Mouse (Mus musculus): ENCODE data around the gene Ccdc60. TPM values are rescaled to one million over a fixed set of nuclear protein-coding genes. Genes with fewer than 3 reads are reported as not detected.

Gene Ccdc60
- polyA plus RNA-seq, 1 experiment from 2014 or later: 2.0 TPM

DNA sequence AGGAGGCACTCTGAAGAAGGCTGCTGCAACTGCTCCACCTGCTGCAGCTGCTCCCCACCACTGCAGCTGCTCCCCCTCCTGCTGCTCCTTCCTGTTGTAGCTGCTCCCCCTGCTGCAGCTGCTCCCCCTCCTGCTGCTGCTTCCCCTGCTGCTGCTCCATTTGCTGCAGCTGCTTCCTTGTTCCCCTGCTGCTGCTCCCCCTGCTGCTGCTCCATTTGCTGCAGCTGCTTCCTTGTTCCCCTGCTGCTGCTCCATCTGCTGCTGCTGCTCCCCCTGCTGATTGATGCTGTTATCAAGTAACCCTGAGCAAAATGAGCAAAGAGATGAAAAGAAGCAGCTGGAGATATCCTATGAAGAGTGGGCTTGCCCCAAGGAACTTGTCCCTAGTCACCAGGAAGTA lies 8.3 kb downstream of the Ccdc60 start:
- no peak overlapping the region for H3K9ac ChIP-seq (ENCODE audit: low read length)
- H3K36me3 ChIP-seq (ENCODE audit: control insufficient read depth, insufficient read depth, low read length): no peaks in the 10 kb centered on the region
- H3K4me2 ChIP-seq (ENCODE audit: low read length): no peak overlapping the region
- ATAC-seq (replicated peaks; ENCODE audit: low FRiP score, low TSS enrichment, low read depth) (no peak), DNase-seq (ENCODE audit: low spot score) (no peak)
- no peaks in the 10 kb centered on the region for H3K4me1 ChIP-seq (replicated peaks; ENCODE audit: control insufficient read depth, insufficient read depth, low read length)
- H3K4me3 ChIP-seq (ENCODE audit: low read depth, low read length): no peak overlapping the region
- no peaks in the 10 kb centered on the region for H3K27me3 ChIP-seq (replicated peaks; ENCODE audit: control insufficient read depth, insufficient read depth, low read length)
- no peak overlapping the region for H3K27ac ChIP-seq (ENCODE audit: low read depth)
- peaks cover 4% of the 10 kb centered on the region for H3K9me3 ChIP-seq (ENCODE audit: control insufficient read depth, low read length)

DNA sequence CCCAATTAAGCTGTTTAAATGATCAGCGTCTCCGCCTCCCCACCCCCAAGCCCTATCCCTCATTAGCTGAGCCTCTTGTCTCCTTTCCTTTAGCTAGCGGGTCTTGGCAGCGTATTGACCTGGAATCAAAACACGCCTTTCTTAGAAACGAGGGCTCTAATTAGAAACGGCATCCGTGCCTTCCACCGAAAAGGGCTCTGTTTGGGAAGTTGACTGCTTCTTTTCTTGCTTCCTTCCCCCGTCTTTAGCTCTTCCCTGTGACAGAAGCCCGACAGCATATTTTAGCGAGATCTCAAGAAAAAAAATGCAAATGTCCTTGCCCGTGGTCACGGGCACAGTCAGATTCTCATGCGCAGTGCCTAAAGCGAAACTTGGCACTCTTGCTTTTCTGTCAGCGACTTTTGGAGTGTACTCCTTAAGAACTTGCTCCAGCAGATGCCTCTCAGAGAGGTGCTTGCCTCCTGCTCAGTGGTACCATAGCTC lies 10.3 kb downstream of the Ccdc60 start:
- peaks cover 4% of the 10 kb centered on the region for H3K9me3 ChIP-seq (ENCODE audit: control insufficient read depth, low read length)
- no peak overlapping the region for H3K4me2 ChIP-seq (ENCODE audit: low read length)
- H3K27me3 ChIP-seq (replicated peaks; ENCODE audit: control insufficient read depth, insufficient read depth, low read length): no peaks in the 10 kb centered on the region
- H3K36me3 ChIP-seq (ENCODE audit: control insufficient read depth, insufficient read depth, low read length): no peaks in the 10 kb centered on the region
- H3K9ac ChIP-seq (ENCODE audit: low read length): no peak overlapping the region
- H3K27ac ChIP-seq (ENCODE audit: low read depth): no peak overlapping the region
- ATAC-seq (replicated peaks; ENCODE audit: low FRiP score, low TSS enrichment, low read depth) (no peak), DNase-seq (ENCODE audit: low spot score) (no peak)
- 92% methylated on average over 17 of the region's 17 CpGs for WGBS
- peaks cover 14% of the 10 kb centered on the region; the same call in 1 of the 2 replicates for H3K4me1 ChIP-seq (replicated peaks; ENCODE audit: control insufficient read depth, insufficient read depth, low read length)
- H3K4me3 ChIP-seq (ENCODE audit: low read depth, low read length): no peak overlapping the region

DNA sequence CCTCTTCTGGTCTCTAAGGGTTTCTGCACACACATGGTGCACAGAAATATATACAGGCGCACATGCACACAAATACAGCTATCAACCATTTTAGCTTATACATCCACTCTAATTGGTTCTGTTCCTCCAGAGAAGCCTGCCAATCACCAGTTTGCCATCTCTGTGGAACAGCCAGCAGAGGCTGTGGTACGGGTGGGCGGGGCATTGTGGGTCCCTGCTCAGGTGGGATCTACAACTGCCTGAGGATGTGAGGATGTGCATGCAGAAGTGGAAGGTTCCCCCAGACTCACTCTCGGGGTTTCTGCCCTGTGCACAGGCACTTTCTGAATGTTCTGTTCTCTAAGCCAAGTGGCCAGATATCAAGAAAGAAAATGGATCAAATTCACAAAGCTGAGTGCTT lies 10.8 kb downstream of the Ccdc60 start:
- Histone ChIP-seq H3K9me3 (ENCODE audit: control insufficient read depth, low read length) (peaks cover 4% of the 10 kb centered on the region), H3K4me3 (ENCODE audit: low read depth, low read length) (no peak overlapping the region), H3K9ac (ENCODE audit: low read length) (no peak overlapping the region), H3K27ac (ENCODE audit: low read depth) (no peak overlapping the region), H3K4me1 (replicated peaks; ENCODE audit: control insufficient read depth, insufficient read depth, low read length) (peaks cover 14% of the 10 kb centered on the region; the same call in 1 of the 2 replicates), H3K27me3 (replicated peaks; ENCODE audit: control insufficient read depth, insufficient read depth, low read length) (no peaks in the 10 kb centered on the region), H3K4me2 (ENCODE audit: low read length) (no peak overlapping the region), H3K36me3 (ENCODE audit: control insufficient read depth, insufficient read depth, low read length) (no peaks in the 10 kb centered on the region)
- no peak for DNase-seq (ENCODE audit: low spot score)
- 94% methylated on average over 4 of the region's 4 CpGs for WGBS
- ATAC-seq (replicated peaks; ENCODE audit: low FRiP score, low TSS enrichment, low read depth): no peak

DNA sequence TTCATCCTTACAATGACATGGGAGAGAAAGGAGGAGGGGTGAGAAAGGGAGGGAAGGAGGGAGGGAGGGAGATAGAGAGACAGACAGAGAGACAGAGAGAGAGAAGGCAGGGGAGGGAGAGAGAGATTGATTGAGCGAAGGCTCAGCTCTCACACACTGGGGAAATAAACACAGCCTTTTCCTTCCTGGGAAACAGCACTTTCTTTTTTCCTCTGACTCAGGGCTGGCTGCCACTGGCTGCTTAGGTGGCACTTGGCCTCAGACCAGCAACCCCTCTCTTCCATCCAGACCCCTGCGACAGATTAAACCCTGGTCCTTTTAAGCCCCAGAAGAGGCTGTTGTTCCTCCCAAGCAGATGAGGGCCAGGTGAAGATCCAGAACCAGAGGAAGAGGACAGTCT lies 14.0 kb downstream of the Ccdc60 start:
- DNase-seq (ENCODE audit: low spot score) (no peak), ATAC-seq (replicated peaks; ENCODE audit: low FRiP score, low TSS enrichment, low read depth) (no peak)
- no peak overlapping the region for H3K9ac ChIP-seq (ENCODE audit: low read length)
- peaks cover 14% of the 10 kb centered on the region; the same call in 1 of the 2 replicates for H3K4me1 ChIP-seq (replicated peaks; ENCODE audit: control insufficient read depth, insufficient read depth, low read length)
- no peaks in the 10 kb centered on the region for H3K27me3 ChIP-seq (replicated peaks; ENCODE audit: control insufficient read depth, insufficient read depth, low read length)
- WGBS: 40% methylated on average over 2 of the region's 2 CpGs
- no peak overlapping the region for H3K4me2 ChIP-seq (ENCODE audit: low read length)
- H3K9me3 ChIP-seq (ENCODE audit: control insufficient read depth, low read length): peaks cover 4% of the 10 kb centered on the region
- H3K4me3 ChIP-seq (ENCODE audit: low read depth, low read length): no peak overlapping the region
- no peaks in the 10 kb centered on the region for H3K36me3 ChIP-seq (ENCODE audit: control insufficient read depth, insufficient read depth, low read length)
- 0 out of 2 replicates have a peak overlapping the region, but pooled peaks have one; percentile 38 for H3K27ac ChIP-seq (ENCODE audit: low read depth)

DNA sequence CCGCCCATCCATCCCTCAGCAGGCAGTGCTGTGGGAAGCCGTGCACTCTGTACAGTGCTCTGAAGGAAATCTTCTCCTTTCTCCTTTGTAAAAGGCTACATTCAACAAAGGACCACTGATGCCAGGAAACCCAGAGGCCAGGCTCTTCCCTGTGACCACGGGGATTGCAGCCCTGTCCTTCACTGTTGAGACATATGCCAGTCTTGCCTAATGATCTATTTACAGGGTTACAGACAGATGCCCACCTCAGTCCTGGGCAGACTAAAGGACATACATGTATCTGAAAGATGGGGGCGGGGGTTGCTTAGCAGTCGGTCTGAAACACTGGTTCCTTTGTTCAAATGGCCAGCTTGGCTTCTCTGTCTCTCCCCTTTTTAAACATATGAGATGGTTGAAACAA lies 14.4 kb downstream of the Ccdc60 start:
- no peaks in the 10 kb centered on the region for H3K36me3 ChIP-seq (ENCODE audit: control insufficient read depth, insufficient read depth, low read length)
- 0 out of 2 replicates have a peak overlapping the region, but pooled peaks have one; percentile 38 for H3K27ac ChIP-seq (ENCODE audit: low read depth)
- peaks cover 4% of the 10 kb centered on the region for H3K9me3 ChIP-seq (ENCODE audit: control insufficient read depth, low read length)
- ATAC-seq (replicated peaks; ENCODE audit: low FRiP score, low TSS enrichment, low read depth): no peak
- no peak for DNase-seq (ENCODE audit: low spot score)
- WGBS: 56% methylated on average over 5 of the region's 5 CpGs
- H3K9ac ChIP-seq (ENCODE audit: low read length): no peak overlapping the region
- H3K27me3 ChIP-seq (replicated peaks; ENCODE audit: control insufficient read depth, insufficient read depth, low read length): no peaks in the 10 kb centered on the region
- peaks cover 14% of the 10 kb centered on the region; the same call in 1 of the 2 replicates for H3K4me1 ChIP-seq (replicated peaks; ENCODE audit: control insufficient read depth, insufficient read depth, low read length)
- no peak overlapping the region for H3K4me3 ChIP-seq (ENCODE audit: low read depth, low read length)
- H3K4me2 ChIP-seq (ENCODE audit: low read length): no peak overlapping the region

DNA sequence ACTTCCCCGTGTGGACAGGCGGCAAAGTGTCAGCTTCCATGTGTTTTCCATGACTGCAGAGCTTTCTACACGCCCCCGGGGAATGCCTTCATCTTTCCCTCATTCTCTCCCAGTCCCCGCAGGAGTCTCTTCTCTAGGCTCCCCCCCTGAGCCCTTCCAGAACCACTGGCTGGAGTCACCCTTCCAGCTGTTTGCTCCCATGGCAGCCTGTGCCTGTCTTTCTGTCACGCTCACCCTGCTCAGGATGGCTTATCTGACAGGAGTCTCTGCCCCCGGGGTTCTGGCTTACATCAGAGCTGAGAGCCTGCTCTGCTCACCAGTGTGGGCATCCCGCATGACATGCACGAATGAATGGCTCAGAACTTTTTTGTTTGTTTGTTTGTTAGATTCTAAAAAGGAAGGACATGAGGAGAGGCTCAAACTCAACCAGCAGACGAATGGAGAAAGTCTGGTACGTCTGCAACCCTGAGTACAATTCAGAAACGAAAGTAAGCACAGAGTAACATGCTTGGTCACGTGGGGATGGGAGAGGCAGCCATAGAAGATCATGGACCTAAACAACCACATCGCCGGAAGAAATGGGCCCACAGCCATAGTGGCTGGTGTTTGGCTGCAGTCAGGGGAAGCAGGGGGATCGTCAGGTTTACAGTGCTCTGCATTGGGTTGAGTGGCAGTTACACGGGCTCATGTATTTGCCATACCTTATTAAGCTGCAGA lies 17.1 kb downstream of the Ccdc60 start:
- no peak for DNase-seq (ENCODE audit: low spot score)
- H3K27ac ChIP-seq (ENCODE audit: low read depth): no peak overlapping the region
- no peak overlapping the region for H3K4me3 ChIP-seq (ENCODE audit: low read depth, low read length)
- H3K9me3 ChIP-seq (ENCODE audit: control insufficient read depth, low read length): no peaks in the 10 kb centered on the region; the same call in 1 of the 2 replicates
- 0 out of 2 replicates have a peak, but pooled peaks have one; percentile 5 for ATAC-seq (replicated peaks; ENCODE audit: low FRiP score, low TSS enrichment, low read depth)
- H3K4me2 ChIP-seq (ENCODE audit: low read length): peak overlapping the region; percentile 18; the same call in 1 of the 2 replicates
- H3K36me3 ChIP-seq (ENCODE audit: control insufficient read depth, insufficient read depth, low read length): no peaks in the 10 kb centered on the region
- no peak overlapping the region for H3K9ac ChIP-seq (ENCODE audit: low read length)
- H3K4me1 ChIP-seq (replicated peaks; ENCODE audit: control insufficient read depth, insufficient read depth, low read length): peaks cover 14% of the 10 kb centered on the region; the same call in 1 of the 2 replicates
- 34% methylated on average over 17 of the region's 17 CpGs for WGBS
- no peaks in the 10 kb centered on the region for H3K27me3 ChIP-seq (replicated peaks; ENCODE audit: control insufficient read depth, insufficient read depth, low read length)

DNA sequence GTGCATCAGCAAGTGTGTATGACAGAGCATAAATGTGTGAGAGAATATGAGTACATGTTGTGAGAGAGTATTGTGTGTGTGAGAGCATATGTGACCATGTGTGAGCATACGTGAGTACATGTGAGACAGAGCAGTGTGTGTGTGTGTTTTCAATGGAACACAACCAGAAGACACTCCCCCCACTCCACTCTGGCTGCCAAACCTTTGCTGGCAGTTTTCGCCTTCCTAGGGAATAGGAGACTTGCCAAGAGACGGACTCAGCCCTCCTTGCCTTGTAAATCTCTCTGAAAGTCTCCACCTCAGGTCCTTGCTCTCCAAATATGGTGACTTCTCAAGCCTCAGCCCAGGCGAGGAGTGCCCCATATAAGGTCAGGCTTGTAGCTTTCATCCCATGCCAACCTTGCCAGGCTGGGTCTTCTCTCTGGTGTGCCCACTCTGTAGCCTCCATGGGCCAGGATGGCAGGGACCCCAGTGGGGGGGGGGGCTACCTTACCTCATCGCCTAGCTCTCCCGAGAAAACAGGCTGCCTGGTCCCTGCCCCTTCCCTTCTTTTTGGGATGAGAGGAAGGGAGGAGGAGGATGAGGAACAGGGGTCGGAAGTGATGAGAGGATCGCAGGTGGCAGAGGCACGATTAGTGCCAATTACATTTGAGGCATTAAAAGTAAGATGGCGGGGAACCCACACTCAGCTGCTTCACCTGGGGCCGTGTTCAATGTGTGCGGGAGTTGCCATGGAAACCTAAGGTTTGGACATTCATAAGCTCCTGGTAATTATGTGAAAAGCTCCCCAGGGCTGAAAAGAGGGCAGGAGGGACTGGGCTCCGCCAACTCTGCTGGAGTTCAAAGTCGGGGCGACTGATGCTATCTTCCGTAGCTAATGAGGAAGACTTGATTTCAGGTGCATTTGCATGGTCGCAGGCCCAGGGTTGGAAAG lies 19.3 kb downstream of the Ccdc60 start:
- Histone ChIP-seq H3K27me3 (replicated peaks; ENCODE audit: control insufficient read depth, insufficient read depth, low read length) (no peaks in the 10 kb centered on the region), H3K4me2 (ENCODE audit: low read length) (no peak overlapping the region), H3K4me1 (replicated peaks; ENCODE audit: control insufficient read depth, insufficient read depth, low read length) (peaks cover 6% of the 10 kb centered on the region; the same call in 1 of the 2 replicates), H3K27ac (ENCODE audit: low read depth) (peak overlapping the region; percentile 54), H3K9ac (ENCODE audit: low read length) (no peak overlapping the region), H3K4me3 (ENCODE audit: low read depth, low read length) (no peak overlapping the region), H3K36me3 (ENCODE audit: control insufficient read depth, insufficient read depth, low read length) (no peaks in the 10 kb centered on the region), H3K9me3 (ENCODE audit: control insufficient read depth, low read length) (no peaks in the 10 kb centered on the region)
- ATAC-seq (replicated peaks; ENCODE audit: low FRiP score, low TSS enrichment, low read depth): 0 out of 2 replicates have a peak, but pooled peaks have one; percentile 53
- DNase-seq (ENCODE audit: low spot score): no peak
- WGBS: 77% methylated on average over 17 of the region's 17 CpGs

DNA sequence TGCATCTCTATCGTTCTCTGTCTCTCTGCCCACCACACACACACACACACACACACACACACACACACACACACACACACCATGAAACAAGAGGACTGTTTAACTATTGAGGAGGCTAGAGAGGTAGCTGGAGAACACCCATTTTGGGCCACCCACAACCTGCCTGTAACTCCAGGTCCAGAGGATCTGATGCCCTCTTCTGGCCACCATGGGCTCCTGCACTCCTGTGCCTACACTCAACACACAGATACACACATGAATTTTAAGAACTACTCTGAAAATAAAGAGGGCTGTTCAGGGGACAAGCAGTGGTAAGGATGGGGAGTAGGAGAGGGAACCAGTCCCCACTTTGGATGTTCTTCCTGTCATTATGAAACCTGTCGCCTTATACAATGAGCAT lies 26.1 kb downstream of the Ccdc60 start:
- Histone ChIP-seq H3K9ac (ENCODE audit: low read length) (no peak overlapping the region), H3K27ac (ENCODE audit: low read depth) (no peak overlapping the region), H3K36me3 (ENCODE audit: control insufficient read depth, insufficient read depth, low read length) (no peaks in the 10 kb centered on the region), H3K4me3 (ENCODE audit: low read depth, low read length) (no peak overlapping the region), H3K4me1 (replicated peaks; ENCODE audit: control insufficient read depth, insufficient read depth, low read length) (no peaks in the 10 kb centered on the region), H3K4me2 (ENCODE audit: low read length) (no peak overlapping the region), H3K9me3 (ENCODE audit: control insufficient read depth, low read length) (no peaks in the 10 kb centered on the region), H3K27me3 (replicated peaks; ENCODE audit: control insufficient read depth, insufficient read depth, low read length) (no peaks in the 10 kb centered on the region)
- WGBS: 95% methylated on average over 2 of the region's 2 CpGs
- DNase-seq (ENCODE audit: low spot score) (no peak), ATAC-seq (replicated peaks; ENCODE audit: low FRiP score, low TSS enrichment, low read depth) (no peak)
